Mouse (Mus musculus): ENCODE data around the gene Aldh3b2. TPM values are rescaled to one million over a fixed set of nuclear protein-coding genes. Genes with fewer than 3 reads are reported as not detected.
A peak's percentile ranks its signal among the peaks of the same experiment; 100 is the strongest.

The Aldh3b2 gene
- total RNA-seq, 2 experiments from 2014 or later = 0.88 to 1.7 TPM

DNA sequence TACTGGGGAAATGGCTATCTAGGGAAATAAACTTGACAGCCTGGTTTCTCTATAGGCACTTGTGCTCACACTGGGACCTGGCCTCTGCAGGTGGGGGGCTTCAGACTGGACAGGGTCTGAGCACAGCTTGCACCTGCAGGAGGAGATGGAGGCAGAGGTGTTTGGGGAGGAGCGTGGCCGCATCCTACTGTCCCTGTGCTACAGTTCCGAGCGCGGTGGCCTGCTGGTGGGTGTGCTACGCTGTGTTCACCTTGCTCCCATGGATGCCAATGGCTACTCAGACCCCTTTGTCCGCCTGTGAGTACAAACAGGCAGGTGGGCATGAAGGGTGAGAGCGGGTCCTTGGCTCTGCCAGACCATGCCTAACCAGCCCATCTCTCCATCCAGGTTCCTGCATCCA lies 33.8 kb downstream of the Aldh3b2 start:
- no peak for DNase-seq (ENCODE audit: low spot score in 2 of 2)

DNA sequence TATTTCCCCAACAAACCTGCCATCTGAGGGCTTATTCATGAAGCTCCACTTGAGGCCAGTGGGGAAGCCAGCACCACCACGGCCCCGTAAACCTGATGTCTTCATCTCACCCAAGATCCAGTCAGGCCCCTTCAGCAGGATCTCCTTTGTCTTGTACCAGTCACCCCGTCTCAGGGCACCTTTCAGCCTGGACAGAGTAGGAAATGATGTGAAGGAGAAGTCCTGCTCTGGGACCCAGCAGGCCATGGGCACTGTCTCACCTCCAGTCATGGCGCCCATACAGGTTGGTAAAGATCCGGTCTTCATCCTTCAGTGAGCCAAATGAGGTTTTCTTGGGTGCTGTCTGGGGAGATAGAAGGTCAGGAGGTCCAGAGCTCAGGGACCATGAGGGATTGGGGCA lies 39.0 kb downstream of the Aldh3b2 start:
- DNase-seq (ENCODE audit: low spot score in 2 of 2) = no peak

DNA sequence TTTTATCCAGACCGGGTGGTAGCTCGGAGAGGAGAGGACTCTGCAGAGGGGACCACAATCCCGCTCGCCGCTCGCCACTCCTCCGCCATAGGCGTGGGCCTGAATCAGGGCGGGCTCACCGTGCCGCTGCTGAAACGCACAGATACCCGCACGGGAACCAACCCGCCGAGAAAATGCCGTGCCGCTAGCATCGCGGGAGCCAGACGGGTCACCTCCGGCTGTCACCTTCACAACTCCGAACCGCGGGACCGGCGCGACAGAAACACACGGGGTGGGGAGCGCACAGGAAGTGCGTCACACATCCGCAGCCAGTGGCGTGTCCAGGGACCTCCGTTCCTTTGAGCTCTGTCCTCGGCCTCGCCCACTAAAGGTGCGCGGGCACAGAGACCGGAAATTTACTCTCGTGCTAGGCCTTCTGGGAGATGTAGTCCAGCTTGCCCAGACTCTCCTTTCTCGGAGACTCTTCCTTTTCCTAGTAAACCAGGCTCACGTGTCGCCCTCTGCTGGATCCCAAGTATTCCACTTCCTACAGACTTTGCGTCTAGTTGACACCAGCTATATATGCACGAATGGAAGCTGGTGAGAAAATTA lies 40.4 kb downstream of the Aldh3b2 start, which contains the start of gene Ndufv1:
Gene Ndufv1, minus strand, starts transcription at position 375 of the 591 bp plus-strand sequence.
- peak; percentile 83 to 92 for DNase-seq (ENCODE audit: low spot score in 2 of 2)

DNA sequence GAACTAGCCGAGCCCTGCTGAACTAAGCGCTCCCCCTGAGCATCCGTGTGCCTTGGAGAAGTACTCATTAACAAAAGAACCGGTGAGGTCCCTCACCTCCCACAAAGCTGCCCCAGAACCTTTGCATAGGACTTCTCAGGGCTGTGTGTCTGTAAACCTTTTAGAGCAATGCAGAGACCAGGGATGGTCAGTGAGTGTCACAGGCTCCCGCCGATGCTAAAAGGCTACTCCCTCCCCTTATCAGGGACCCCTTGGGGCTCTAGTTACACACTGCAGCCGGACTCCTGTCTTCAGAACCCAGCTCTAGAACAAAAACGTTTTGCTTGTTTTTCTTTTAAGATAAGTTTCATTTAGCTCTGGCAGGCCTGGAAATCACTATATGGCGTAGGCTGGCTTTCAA lies 40.9 kb downstream of the Aldh3b2 start:
- DNase-seq (ENCODE audit: low spot score in 2 of 2) = no peak

DNA sequence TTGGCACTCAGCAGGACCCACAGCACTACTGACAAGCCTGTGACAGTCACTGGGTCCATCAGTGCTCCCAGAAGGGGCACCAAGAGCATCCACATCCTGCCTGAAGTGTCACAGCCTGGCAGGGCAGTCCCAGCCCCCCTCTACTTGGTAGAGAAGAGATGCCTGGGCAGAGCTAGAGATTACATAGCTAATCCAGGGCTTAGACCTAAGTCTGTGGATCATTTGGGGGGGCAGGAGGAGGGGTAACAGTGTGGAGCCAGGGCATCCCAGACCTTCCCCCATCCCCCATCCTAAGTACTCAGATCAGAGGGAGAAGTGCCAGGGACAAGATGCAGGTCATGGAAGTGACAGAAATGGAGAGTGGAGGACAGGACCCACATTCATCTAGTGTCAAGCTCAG lies 42.7 kb downstream of the Aldh3b2 start:
- DNase-seq (ENCODE audit: low spot score in 2 of 2) = no peak

DNA sequence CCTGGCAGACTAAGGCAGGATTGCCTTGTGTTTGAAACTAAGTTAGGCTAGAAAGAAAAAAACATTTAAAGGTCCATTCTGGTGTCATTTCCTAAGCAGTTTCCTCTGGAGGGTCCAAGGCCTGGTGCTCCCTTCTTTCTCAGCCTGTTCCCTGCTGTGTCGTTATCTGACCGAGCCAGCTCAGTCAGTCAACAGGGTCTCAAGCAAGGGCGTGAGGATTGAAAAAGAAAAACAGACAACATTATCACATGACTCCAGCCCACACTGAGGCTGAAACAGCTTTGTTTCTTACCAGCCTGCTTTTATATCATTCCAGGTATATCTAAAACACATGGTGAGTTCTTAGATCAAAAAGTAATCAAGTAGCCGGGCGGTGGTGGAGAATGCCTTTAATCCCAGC lies 43.5 kb downstream of the Aldh3b2 start:
- DNase-seq (ENCODE audit: low spot score in 2 of 2) = no peak

DNA sequence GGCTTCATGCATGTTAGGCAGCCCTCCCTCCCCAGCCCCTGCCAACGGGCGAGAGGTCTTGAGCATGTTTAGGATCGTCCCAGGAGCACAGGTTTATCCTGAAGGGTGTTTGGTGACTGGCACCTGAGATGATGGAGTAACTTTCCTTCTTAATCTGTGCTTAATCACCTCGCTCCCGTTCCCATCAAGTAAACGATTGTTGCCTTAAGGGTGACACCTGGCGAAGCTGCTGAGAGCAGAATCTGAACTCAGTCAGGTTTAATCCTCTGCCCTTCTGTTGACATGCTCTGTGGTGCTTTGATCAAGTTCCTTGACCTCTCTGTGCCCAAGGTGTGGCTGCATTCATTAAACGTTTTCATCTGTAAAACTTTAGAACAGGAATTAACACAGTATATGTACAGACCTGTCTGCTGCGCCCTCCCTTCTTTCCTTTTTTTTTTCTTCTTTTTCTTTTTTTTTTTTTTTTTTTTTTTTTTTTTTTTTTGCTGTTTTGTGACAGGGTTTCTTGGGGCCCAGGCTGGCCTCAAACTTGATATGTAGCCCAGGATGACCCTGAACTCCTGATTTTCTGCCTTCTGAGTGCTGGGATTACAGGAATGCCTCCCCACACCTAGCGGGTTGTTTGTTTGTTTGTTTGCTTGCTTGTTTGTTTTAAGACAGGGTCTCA lies 45.9 kb downstream of the Aldh3b2 start:
- no peak for DNase-seq (ENCODE audit: low spot score in 2 of 2)

DNA sequence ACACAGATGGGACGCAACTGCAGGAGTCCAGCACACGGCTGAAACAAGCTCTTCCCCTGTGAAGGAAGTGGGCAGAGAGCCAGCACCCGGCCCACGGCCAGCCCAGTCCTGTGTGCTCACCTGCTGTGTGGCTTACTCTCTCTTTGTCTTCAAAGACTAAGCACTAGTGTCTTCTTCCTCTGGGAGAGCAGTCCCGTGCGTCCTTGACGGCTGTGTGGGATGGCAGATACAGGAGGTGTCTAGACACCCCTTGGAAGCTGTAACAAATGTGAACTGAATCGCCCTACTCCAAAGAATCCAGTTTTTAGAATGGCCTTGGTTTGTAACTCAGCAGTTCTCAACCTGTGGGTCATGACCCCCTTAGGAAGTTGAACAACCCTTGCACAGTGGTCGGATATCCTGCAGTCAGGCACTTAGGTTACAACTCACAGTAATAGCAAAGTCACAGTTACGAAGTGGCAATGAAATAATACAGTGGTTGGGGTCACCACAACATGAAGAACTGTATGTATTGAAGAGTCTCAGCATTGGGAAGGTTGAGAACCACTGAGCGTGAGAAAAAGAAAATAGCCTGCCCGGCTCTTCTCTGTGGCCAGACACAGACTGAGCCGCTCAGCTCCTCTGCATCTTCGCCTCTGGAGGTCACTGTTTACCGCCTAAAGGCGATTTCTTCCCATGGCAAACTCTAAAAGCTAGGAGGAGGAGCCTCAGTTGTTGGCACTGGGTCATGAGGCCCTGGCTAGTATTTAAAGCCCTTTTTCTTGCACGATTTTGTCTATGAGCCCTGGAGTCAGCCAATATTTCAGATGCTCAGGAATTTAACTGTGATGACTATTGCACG lies 46.8 kb downstream of the Aldh3b2 start:
- peak; percentile 60 to 85 for DNase-seq (ENCODE audit: low spot score in 2 of 2)

DNA sequence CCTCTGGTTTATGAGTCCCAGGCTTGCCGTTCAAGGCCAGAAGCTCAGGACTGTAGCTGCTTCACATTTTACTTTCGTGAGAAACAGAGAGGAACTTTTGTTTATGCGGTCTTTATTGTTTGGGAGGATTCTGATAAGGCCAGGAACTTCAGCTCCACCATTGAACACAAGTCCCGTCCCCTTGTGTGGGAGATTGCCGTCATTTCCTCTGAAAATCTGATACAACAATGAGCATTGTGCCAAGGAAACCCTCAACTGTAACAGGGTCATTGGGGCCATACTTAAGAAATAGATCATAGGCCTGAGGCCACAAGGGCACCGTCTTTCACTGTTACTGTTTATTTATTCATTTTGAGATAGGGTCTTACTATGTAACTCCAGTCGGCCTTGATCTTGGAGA lies 51.1 kb downstream of the Aldh3b2 start:
- no peak for DNase-seq (ENCODE audit: low spot score in 2 of 2)

DNA sequence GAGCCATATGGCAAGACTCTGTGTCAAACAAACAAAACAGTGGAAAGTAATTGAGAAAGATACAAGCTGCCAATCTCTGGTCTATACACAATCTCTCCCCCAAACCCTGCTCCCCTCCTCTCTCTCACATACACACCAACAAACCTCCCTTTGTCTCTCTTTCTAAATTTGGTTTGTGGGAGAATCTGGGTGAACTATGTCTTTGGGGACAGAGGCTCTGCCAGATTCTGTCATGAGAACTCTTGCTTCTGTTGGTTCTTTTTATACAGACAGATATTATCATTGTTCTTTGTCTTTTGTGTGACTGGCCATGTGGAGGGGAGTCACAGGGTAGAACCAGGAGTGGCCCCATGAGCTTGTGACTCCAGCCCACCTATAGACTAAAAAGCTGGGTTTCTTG lies 55.4 kb downstream of the Aldh3b2 start:
- DNase-seq (ENCODE audit: low spot score in 2 of 2) = no peak

Other genes starting within 250 kb of the Aldh3b2 start
- gene Kmt5b, start 204.9 kb upstream of the Aldh3b2 start, total RNA-seq (2021) = 10 to 100 TPM; 34.5 to 37.1 TPM
- gene Chka, start 120.6 kb upstream of the Aldh3b2 start, total RNA-seq (2021) = 10 to 100 TPM; 13.6 to 14.9 TPM
- 10 to 100 TPM; 25.9 to 34.5 TPM for gene Tcirg1, start 65.2 kb upstream of the Aldh3b2 start, total RNA-seq (2021)
- gene Ndufs8, start 59.6 kb upstream of the Aldh3b2 start, total RNA-seq (2021) = 100 to 1,000 TPM; 182 to 186 TPM
- 1 to 10 TPM; 6.7 to 7.1 TPM for gene Aldh3b1, start 42.5 kb upstream of the Aldh3b2 start, total RNA-seq (2021)
- 10 to 100 TPM; 25.8 to 26.8 TPM for gene Unc93b1, start 37.1 kb upstream of the Aldh3b2 start, total RNA-seq (2021)
- under 1 TPM; 0.08 to 0.12 TPM for gene Aldh3b3, start 13.7 kb upstream of the Aldh3b2 start, total RNA-seq (2021)
- gene Acy3, start 14.2 kb downstream of the Aldh3b2 start, total RNA-seq (2021) = 1 to 10 TPM; 7.0 to 7.6 TPM
- not detected for gene Tbx10, start 20.4 kb downstream of the Aldh3b2 start, total RNA-seq (2021)
- gene Nudt8, start 28.3 kb downstream of the Aldh3b2 start, total RNA-seq (2021) = 10 to 100 TPM; 18.5 to 19.0 TPM
- under 1 TPM; 0.49 to 0.74 TPM for gene Gm49405, start 28.3 kb downstream of the Aldh3b2 start, total RNA-seq (2021)
- gene Doc2g, start 31.0 kb downstream of the Aldh3b2 start, total RNA-seq (2021) = 1 to 10 TPM; 1.1 to 2.4 TPM
- gene Ndufv1, start 40.5 kb downstream of the Aldh3b2 start, total RNA-seq (2021) = 100 to 1,000 TPM; 314 to 350 TPM
- gene Gstp1, start 65.7 kb downstream of the Aldh3b2 start, total RNA-seq (2021) = 100 to 1,000 TPM; 205 to 221 TPM
- gene Gstp2, start 73.7 kb downstream of the Aldh3b2 start, total RNA-seq (2021) = 10 to 100 TPM; 40.2 to 49.5 TPM
- 1 to 10 TPM in 1 of 2 experiments, not detected in 1; 1.1 TPM for gene Gstp3, start 87.2 kb downstream of the Aldh3b2 start, total RNA-seq (2021)
- gene Cabp2, start 109.2 kb downstream of the Aldh3b2 start, total RNA-seq (2021) = not detected
- gene Cdk2ap2, start 124.9 kb downstream of the Aldh3b2 start, total RNA-seq (2021) = 10 to 100 TPM; 22.9 to 23.9 TPM
- 1 to 10 TPM; 6.1 to 7.3 TPM for gene Pitpnm1, start 127.7 kb downstream of the Aldh3b2 start, total RNA-seq (2021)
- gene Aip, start 153.5 kb downstream of the Aldh3b2 start, total RNA-seq (2021) = 10 to 100 TPM; 49.9 to 61.1 TPM
- not detected for gene Gpr152, start 167.5 kb downstream of the Aldh3b2 start, total RNA-seq (2021)
- not detected for gene Cabp4, start 171.7 kb downstream of the Aldh3b2 start, total RNA-seq (2021)
- gene Coro1b, start 176.3 kb downstream of the Aldh3b2 start, total RNA-seq (2021) = 10 to 100 TPM; 73.6 to 74.5 TPM
- gene Ptprcap, start 181.3 kb downstream of the Aldh3b2 start, total RNA-seq (2021) = 1 to 10 TPM; 1.9 to 2.2 TPM
- 10 to 100 TPM; 34.7 to 38.0 TPM for gene Rps6kb2, start 191.0 kb downstream of the Aldh3b2 start, total RNA-seq (2021)
- gene Carns1, start 203.2 kb downstream of the Aldh3b2 start, total RNA-seq (2021) = 10 to 100 TPM; 65.5 to 69.4 TPM
- 1 to 10 TPM; 5.1 to 5.2 TPM for gene Tbc1d10c, start 219.0 kb downstream of the Aldh3b2 start, total RNA-seq (2021)
- 100 to 1,000 TPM; 432 to 472 TPM for gene Ppp1ca, start 219.7 kb downstream of the Aldh3b2 start, total RNA-seq (2021)
- 1 to 10 TPM; 7.3 to 8.3 TPM for gene Rad9a, start 229.3 kb downstream of the Aldh3b2 start, total RNA-seq (2021)
- gene Clcf1, start 241.9 kb downstream of the Aldh3b2 start, total RNA-seq (2021) = 1 to 10 TPM; 1.6 to 2.7 TPM
- gene AC109138.7, start 242.0 kb downstream of the Aldh3b2 start, total RNA-seq (2021) = not detected